Mouse (Mus musculus) small intestine, adult 2 months (tissue): Measurements from ENCODE around the gene Myh14. TPM values are rescaled to one million over a fixed set of nuclear protein-coding genes. Genes with fewer than 3 reads are reported as not detected.

Experiments used
- H3K27ac ChIP-seq: fragments of 200-500 bp; 2 replicates; pipeline ENCODE4 v1.5.1; 2012; ENCODE audit warnings: low read depth, low read length, control low read depth, inconsistent platforms; ENCODE audit not compliant: insufficient read depth
- H3K27me3 ChIP-seq: fragments of 200-500 bp; 2 replicates; pipeline ENCODE4 v1.6.1; 2012; ENCODE audit warnings: mild to moderate bottlenecking, moderate library complexity, low read length, inconsistent platforms; ENCODE audit not compliant: control insufficient read depth, insufficient read depth
- H3K36me3 ChIP-seq: fragments of 200-500 bp; 2 replicates; pipeline ENCODE4 v1.6.1; 2012; ENCODE audit warnings: mild to moderate bottlenecking, low read length, control low read depth, inconsistent platforms; ENCODE audit not compliant: control insufficient read depth, insufficient read depth
- H3K4me1 ChIP-seq: fragments of 200-500 bp; 2 replicates; pipeline ENCODE4 v1.6.1; 2012; ENCODE audit warnings: low read length, inconsistent platforms, mixed read lengths; ENCODE audit not compliant: control insufficient read depth, insufficient read depth, insufficient read length
- H3K4me3 ChIP-seq: fragments of 200-500 bp; 2 replicates; pipeline ENCODE4 v1.5.1; 2012; ENCODE audit warnings: low read depth, mild to moderate bottlenecking, control low read depth, inconsistent platforms, low read length, moderate library complexity
- CTCF ChIP-seq: fragments of 200-500 bp; IDR thresholded peaks from 2 replicates; pipeline ENCODE4 v1.5.1; 2012; ENCODE audit warnings: low read depth, mild to moderate bottlenecking, control low read depth, inconsistent platforms, low read length, moderate library complexity, mixed read lengths; ENCODE audit not compliant: insufficient replicate concordance, insufficient read length; ENCODE audit errors: extremely low read depth
- POLR2A ChIP-seq: fragments of 200-500 bp; IDR thresholded peaks from 2 replicates; pipeline ENCODE4 v1.6.1; 2012; ENCODE audit warnings: low read depth, mild to moderate bottlenecking, control low read depth, inconsistent platforms, low read length, moderate library complexity
- WGBS: fragments of 180-500 bp; shearing (Covaris S2); methylation state at CpG from one replicate; pipeline ENCODE4 v1.1.7; 2018; 5-methylcytosine and 5-hydroxymethylcytosine counted together
- polyA plus RNA-seq: library from polyadenylated mRNA; depleted of rRNA; stranded (reverse); fragments of >200 nt; gene quantifications from 2 replicates; pipeline ENCODE4 v1.2.3, GENCODE M21; 2012

Myh14 gene
- polyA plus RNA-seq, 1 experiment = 563 TPM

GRCm38 (mm10) chr7:44614041-44614688 is 56.5 kb downstream of the Myh14 start:
- WGBS = 63% methylated on average over 20 of the region's 20 CpGs

GRCm38 (mm10) chr7:44612192-44612591 is 58.5 kb downstream of the Myh14 start:
- WGBS = 81% methylated on average over 7 of the region's 7 CpGs
- H3K4me1 ChIP-seq = no peaks in the 10 kb centered on the region
- H3K27me3 ChIP-seq = no peaks in the 10 kb centered on the region
- H3K27ac ChIP-seq = no peak overlapping the region
- no peak overlapping the region for H3K4me3 ChIP-seq
- TF ChIP-seq CTCF (no peak), POLR2A (no peak)
- peaks cover 86% of the 10 kb centered on the region for H3K36me3 ChIP-seq

More at GRCm38 (mm10) chr7:44614041-44614688, 56.5 kb downstream of the Myh14 start:
- no peak overlapping the region for H3K4me3 ChIP-seq
- H3K27me3 ChIP-seq = no peaks in the 10 kb centered on the region
- peaks cover 82% of the 10 kb centered on the region for H3K36me3 ChIP-seq
- H3K27ac ChIP-seq = no peak overlapping the region
- no peaks in the 10 kb centered on the region for H3K4me1 ChIP-seq
- no peak for TF ChIP-seq POLR2A
- TF ChIP-seq CTCF = no peak

- no peak overlapping the region for H3K27ac ChIP-seq
- peaks cover 62% of the 10 kb centered on the region for H3K36me3 ChIP-seq
- H3K4me1 ChIP-seq = no peaks in the 10 kb centered on the region; the same call in none of the 2 replicates
- H3K27me3 ChIP-seq = peaks cover 13% of the 10 kb centered on the region
- TF ChIP-seq POLR2A (no peak), CTCF (no peak)
- H3K4me3 ChIP-seq = no peak overlapping the region
- WGBS = 20% methylated on average over 29 of the region's 29 CpGs
Observed at GRCm38 (mm10) chr7:44606171-44606901, 64.3 kb downstream of the Myh14 start.

GRCm38 (mm10) chr7:44605436-44605835 is 65.2 kb downstream of the Myh14 start:
- Histone ChIP-seq H3K36me3 (peaks cover 53% of the 10 kb centered on the region), H3K4me1 (no peaks in the 10 kb centered on the region; the same call in none of the 2 replicates), H3K27me3 (peaks cover 14% of the 10 kb centered on the region), H3K4me3 (no peak overlapping the region), H3K27ac (no peak overlapping the region)
- 71% methylated on average over 7 of the region's 7 CpGs for WGBS
- TF ChIP-seq POLR2A (no peak), CTCF (no peak)

- Histone ChIP-seq H3K27ac (no peak overlapping the region), H3K27me3 (peaks cover 14% of the 10 kb centered on the region), H3K36me3 (peaks cover 46% of the 10 kb centered on the region), H3K4me1 (no peaks in the 10 kb centered on the region; the same call in none of the 2 replicates), H3K4me3 (no peak overlapping the region)
- TF ChIP-seq CTCF = no peak
- no peak for TF ChIP-seq POLR2A
- WGBS = 59% methylated on average over 8 of the region's 8 CpGs
Observed at GRCm38 (mm10) chr7:44604619-44605018, 66.0 kb downstream of the Myh14 start.

GRCm38 (mm10) chr7:44604139-44604606 is 66.5 kb downstream of the Myh14 start:
- WGBS = 12% methylated on average over 25 of the region's 25 CpGs
- TF ChIP-seq POLR2A = no peak
- no peak for TF ChIP-seq CTCF
- H3K4me1 ChIP-seq = no peaks in the 10 kb centered on the region; the same call in none of the 2 replicates
- H3K4me3 ChIP-seq = peak overlapping the region; percentile 24; the same call in 1 of the 2 replicates
- peaks cover 14% of the 10 kb centered on the region for H3K27me3 ChIP-seq
- H3K27ac ChIP-seq = no peak overlapping the region
- peaks cover 41% of the 10 kb centered on the region for H3K36me3 ChIP-seq

- Histone ChIP-seq H3K4me1 (no peaks in the 10 kb centered on the region; the same call in none of the 2 replicates), H3K36me3 (peaks cover 34% of the 10 kb centered on the region), H3K4me3 (no peak overlapping the region), H3K27me3 (peaks cover 14% of the 10 kb centered on the region), H3K27ac (no peak overlapping the region)
- WGBS = 8% methylated on average over 20 of the region's 20 CpGs
- TF ChIP-seq POLR2A (no peak), CTCF (no peak)
Observed at GRCm38 (mm10) chr7:44603186-44603855, 67.3 kb downstream of the Myh14 start.
